Mouse (Mus musculus) liver, embryonic 18 days (tissue): ENCODE measurements around the gene Zeb2. TPM values are rescaled to one million over a fixed set of nuclear protein-coding genes. Genes with fewer than 3 reads are reported as not detected.

Source experiments
- polyA plus RNA-seq: library from polyadenylated mRNA; depleted of rRNA; stranded (reverse); fragments of >200 nt; gene quantifications from 2 replicates; pipeline ENCODE4 v1.2.3, GENCODE M21; 2012; rRNA removed

The Zeb2 gene
- polyA plus RNA-seq, result 6.4 and 6.9 TPM in 2 replicates

GRCm38 (mm10) chr2:45117087-45117561, at the start of gene Zeb2:
Zeb2 (minus strand) TSS chr2:45117395.

Other genes starting within 250 kb of the Zeb2 start
- gene Gtdc1, start 189.7 kb downstream of the Zeb2 start, polyA plus RNA-seq, result 5.6 and 6.0 TPM in 2 replicates